Comparison of ENCODE assay signal across 19 mouse cellular contexts in the genomic region with DNA sequence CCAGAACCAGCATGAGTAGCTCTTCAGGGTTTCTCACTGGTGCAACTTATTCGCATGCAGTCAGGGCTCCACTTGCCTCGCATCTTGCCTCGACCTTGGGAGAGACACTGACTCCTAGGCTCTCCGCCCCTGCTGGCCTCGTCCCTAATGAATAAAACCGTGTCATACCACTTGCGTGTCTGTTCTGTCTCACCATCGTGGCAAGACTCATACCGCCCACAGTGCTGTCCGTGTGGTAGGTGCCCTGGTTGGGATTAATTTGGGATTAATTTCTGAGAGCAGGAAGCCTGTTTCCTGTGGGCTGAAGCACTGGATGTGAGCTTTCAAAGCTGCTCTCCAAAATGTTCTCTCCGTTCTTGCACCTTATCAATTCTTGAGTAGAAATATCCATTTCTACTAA.
DNase-seq lines count a peak whose midpoint lies in the region; ATAC-seq and TF ChIP-seq lines count a peak whose summit lies in the region.
"Had no signal": no experiment of that assay in that cellular context is flagged by ENCODE, and none has a peak within 500 bp of the region (broad histone marks: within the 10 kb centered on the region; RNA-seq: fewer than 3 reads in every experiment).

No protein-coding gene starts in this region.

- H3K9me3 ChIP-seq in forebrain, embryonic 10.5 days, result no peaks in the 10 kb centered on the region
- no peaks in the 10 kb centered on the region for H3K9me3 ChIP-seq in forebrain, embryonic 11.5 days (ENCODE audit: control insufficient read depth, low read length)
- H3K9me3 ChIP-seq in forebrain, postnatal 0 days (ENCODE audit: low read length), result no peaks in the 10 kb centered on the region
- H3K9me3 ChIP-seq in midbrain, embryonic 15.5 days, result no peaks in the 10 kb centered on the region
- no peaks in the 10 kb centered on the region for H3K9me3 ChIP-seq in kidney, embryonic 16.5 days (ENCODE audit: low read length)
- H3K9me3 ChIP-seq: limb, embryonic 13.5 days had no signal

- ATAC-seq in forebrain, embryonic 11.5 days (replicated peaks; ENCODE audit: low FRiP score), result no peak; the same call in 1 of the 2 replicates
- ATAC-seq in forebrain, postnatal 0 days, result no peak
- ATAC-seq in midbrain, embryonic 15.5 days (replicated peaks), result peak; percentile 43; the same call in 1 of the 2 replicates
- ATAC-seq in kidney, embryonic 16.5 days (ENCODE audit: low FRiP score, low TSS enrichment), result no peak
- ATAC-seq: inflammation-experienced regulatory T-cells, adult 6 months; lung, postnatal 0 days had no signal

- H3K9ac ChIP-seq in forebrain, embryonic 11.5 days (ENCODE audit: low read length), result no peak overlapping the region
- no peak overlapping the region; the same call in 1 of the 2 replicates for H3K9ac ChIP-seq in forebrain, postnatal 0 days
- no peak overlapping the region for H3K9ac ChIP-seq in midbrain, embryonic 15.5 days
- no peak overlapping the region for H3K9ac ChIP-seq in kidney, embryonic 16.5 days (replicated peaks; ENCODE audit: low read length)
- H3K9ac ChIP-seq: limb, embryonic 13.5 days; liver, embryonic 14.5 days had no signal

- no peak for DNase-seq in forebrain, embryonic 10.5 days (ENCODE audit: extremely low spot score, low spot score)
- no peak for DNase-seq in forebrain, embryonic 11.5 days (ENCODE audit: low spot score)
- DNase-seq in R1 (ENCODE audit: low read depth, low spot score), result peak; percentile 9
- no peak for DNase-seq in forebrain, postnatal 0 days
- DNase-seq in ovary, adult 18-20 months (ENCODE audit: low spot score), result no peak
- DNase-seq: adrenal gland, postnatal 36 days; cerebellum, adult 8-10 months; gastrocnemius, postnatal 10 days; kidney, adult 9 months; spleen, adult 18-20 months; thymus, postnatal 14 days had no signal

- H3K4me3 ChIP-seq in forebrain, embryonic 10.5 days, result no peak overlapping the region
- H3K4me3 ChIP-seq in forebrain, embryonic 11.5 days (ENCODE audit: low read depth, low read length), result no peak overlapping the region
- H3K4me3 ChIP-seq in forebrain, postnatal 0 days (ENCODE audit: low read depth, low read length), result no peak overlapping the region
- no peak overlapping the region for H3K4me3 ChIP-seq in midbrain, embryonic 15.5 days
- no peak overlapping the region for H3K4me3 ChIP-seq in kidney, embryonic 16.5 days (ENCODE audit: low read length)
- H3K4me3 ChIP-seq: limb, embryonic 13.5 days; myocyte had no signal

- H3K36me3 ChIP-seq in forebrain, embryonic 10.5 days (replicated peaks), result no peaks in the 10 kb centered on the region
- H3K36me3 ChIP-seq in forebrain, embryonic 11.5 days (ENCODE audit: control insufficient read depth, insufficient read depth, low read length), result no peaks in the 10 kb centered on the region
- H3K36me3 ChIP-seq in forebrain, postnatal 0 days (ENCODE audit: insufficient read depth), result no peaks in the 10 kb centered on the region
- no peaks in the 10 kb centered on the region for H3K36me3 ChIP-seq in midbrain, embryonic 15.5 days (replicated peaks)
- H3K36me3 ChIP-seq in kidney, embryonic 16.5 days (ENCODE audit: insufficient read depth, low read length), result no peaks in the 10 kb centered on the region
- H3K36me3 ChIP-seq: limb, embryonic 13.5 days had no signal

- H3K4me2 ChIP-seq in forebrain, embryonic 11.5 days (ENCODE audit: low read depth, low read length, severe bottlenecking), result no peak overlapping the region
- 0 out of 2 replicates have a peak overlapping the region, but pooled peaks have one; percentile 31 for H3K4me2 ChIP-seq in forebrain, postnatal 0 days (ENCODE audit: low read depth)
- peak overlapping the region; percentile 33 for H3K4me2 ChIP-seq in midbrain, embryonic 15.5 days
- H3K4me2 ChIP-seq in kidney, embryonic 16.5 days (replicated peaks; ENCODE audit: low read depth, low read length), result no peak overlapping the region
- H3K4me2 ChIP-seq: limb, embryonic 13.5 days had no signal

- peaks cover 22% of the 10 kb centered on the region for H3K4me1 ChIP-seq in forebrain, embryonic 10.5 days
- H3K4me1 ChIP-seq in forebrain, embryonic 11.5 days (replicated peaks; ENCODE audit: control insufficient read depth, insufficient read depth, low read length), result no peaks in the 10 kb centered on the region; the same call in 1 of the 2 replicates
- H3K4me1 ChIP-seq in forebrain, postnatal 0 days (ENCODE audit: insufficient read depth), result no peaks in the 10 kb centered on the region
- H3K4me1 ChIP-seq in midbrain, embryonic 15.5 days, result peaks cover 12% of the 10 kb centered on the region
- 0 out of 2 replicates have a peak, but pooled peaks cover 3% of the 10 kb centered on the region for H3K4me1 ChIP-seq in kidney, embryonic 16.5 days (ENCODE audit: insufficient read depth, low read length)

- H3K27ac ChIP-seq in forebrain, embryonic 10.5 days, result peak overlapping the region; percentile 63; the same call in 1 of the 2 replicates
- no peak overlapping the region for H3K27ac ChIP-seq in forebrain, embryonic 11.5 days (ENCODE audit: low read depth, low read length)
- no peak overlapping the region for H3K27ac ChIP-seq in forebrain, postnatal 0 days (ENCODE audit: low read depth, low read length)
- peak overlapping the region; percentile 71 for H3K27ac ChIP-seq in midbrain, embryonic 15.5 days
- H3K27ac ChIP-seq in kidney, embryonic 16.5 days (ENCODE audit: low read length), result no peak overlapping the region
- H3K27ac ChIP-seq: limb, embryonic 13.5 days; liver, embryonic 14.5 days had no signal

- TF ChIP-seq CTCF in forebrain, postnatal 0 days (IDR thresholded peaks at IDR 0.05; ENCODE audit: low read depth), result no peak

- 76% methylated on average over 11 of the region's 11 CpGs for WGBS in forebrain, embryonic 10.5 days
- WGBS in forebrain, embryonic 11.5 days, result 67% methylated on average over 11 of the region's 11 CpGs
- 56% methylated on average over 11 of the region's 11 CpGs for WGBS in forebrain, postnatal 0 days
- WGBS in midbrain, embryonic 15.5 days, result 59% methylated on average over 11 of the region's 11 CpGs
- WGBS in kidney, embryonic 16.5 days, result 90% methylated on average over 11 of the region's 11 CpGs

- no peaks in the 10 kb centered on the region for H3K27me3 ChIP-seq in forebrain, embryonic 10.5 days (ENCODE audit: poor library complexity, severe bottlenecking)
- H3K27me3 ChIP-seq in forebrain, embryonic 11.5 days (ENCODE audit: control insufficient read depth, insufficient read depth, low read length), result no peaks in the 10 kb centered on the region
- H3K27me3 ChIP-seq in forebrain, postnatal 0 days (ENCODE audit: insufficient read depth, low read length), result no peaks in the 10 kb centered on the region
- H3K27me3 ChIP-seq in midbrain, embryonic 15.5 days (replicated peaks), result no peaks in the 10 kb centered on the region
- no peaks in the 10 kb centered on the region for H3K27me3 ChIP-seq in kidney, embryonic 16.5 days (ENCODE audit: insufficient read depth, low read length)
- H3K27me3 ChIP-seq: CH12.LX; limb, embryonic 13.5 days had no signal

Comparison
In these comparisons a context has a peak if more than half of its experiments do, and no peak if none do; other contexts are left out.
1. H3K27ac ChIP-seq: peak in forebrain, embryonic 10.5 days (single experiment) and midbrain, embryonic 15.5 days (single experiment); none in forebrain, embryonic 11.5 days (single experiment), forebrain, postnatal 0 days (single experiment) and kidney, embryonic 16.5 days (single experiment).
2. H3K4me2 ChIP-seq: peak in forebrain, postnatal 0 days (single experiment) and midbrain, embryonic 15.5 days (single experiment); none in forebrain, embryonic 11.5 days (single experiment) and kidney, embryonic 16.5 days (single experiment).